Mouse (Mus musculus) neural tube, embryonic 15.5 days (tissue): ENCODE measurements around the gene Gm9964. TPM values are rescaled to one million over a fixed set of nuclear protein-coding genes. Genes with fewer than 3 reads are reported as not detected.
A peak's percentile ranks its signal among the peaks of the same experiment; 100 is the strongest.

Experiments
- ATAC-seq: fragments of 200-750 bp; cut with Nextera tagmentation; 2 replicates; pipeline ENCODE4 v1.8.0; 2017; ENCODE audit warnings: mild to moderate bottlenecking, moderate TSS enrichment, moderate library complexity; ENCODE audit not compliant: low FRiP score
- H3K27ac ChIP-seq: fragments of 300-500 bp; sonication (generic); replicated peaks from 2 replicates; pipeline ENCODE4 v1.5.1; 2015; ENCODE audit warnings: mild to moderate bottlenecking, inconsistent platforms
- H3K27me3 ChIP-seq: fragments of 300-500 bp; sonication (generic); replicated peaks from 2 replicates; pipeline ENCODE4 v1.6.1; 2015; ENCODE audit warnings: inconsistent platforms
- H3K36me3 ChIP-seq: fragments of 300-500 bp; sonication (generic); 2 replicates; pipeline ENCODE4 v1.6.1; 2015; ENCODE audit warnings: inconsistent platforms
- H3K4me1 ChIP-seq: fragments of 300-500 bp; sonication (generic); 2 replicates; pipeline ENCODE4 v1.6.1; 2015; ENCODE audit warnings: inconsistent platforms
- H3K4me2 ChIP-seq: fragments of 300-500 bp; sonication (generic); 2 replicates; pipeline ENCODE4 v1.6.1; 2015; ENCODE audit warnings: inconsistent platforms, mild to moderate bottlenecking, moderate library complexity
- H3K4me3 ChIP-seq: fragments of 300-500 bp; sonication (generic); replicated peaks from 2 replicates; pipeline ENCODE4 v1.5.1; 2015; ENCODE audit warnings: mild to moderate bottlenecking, inconsistent platforms
- H3K9ac ChIP-seq: fragments of 300-500 bp; sonication (generic); replicated peaks from 2 replicates; pipeline ENCODE4 v1.6.1; 2015; ENCODE audit warnings: mild to moderate bottlenecking, inconsistent platforms
- H3K9me3 ChIP-seq: fragments of 300-500 bp; sonication (generic); replicated peaks from 2 replicates; pipeline ENCODE4 v1.6.1; 2016; ENCODE audit warnings: inconsistent platforms
- WGBS: fragments of 180-500 bp; shearing (Covaris S2); methylation state at CpG from one replicate; pipeline ENCODE4 v1.1.7; 2015; ENCODE audit warnings: mixed read lengths; 5-methylcytosine and 5-hydroxymethylcytosine counted together
- polyA plus RNA-seq: library from polyadenylated mRNA; unstranded; fragments of >200 nt; fragmentation: Nextera tagmentation; extraction: Ambion mirVana; gene quantifications from 2 replicates; pipeline ENCODE4 v1.2.1, GENCODE M21; 2015

The Gm9964 gene
- polyA plus RNA-seq, 1 experiment from 2014 or later: not detected

DNA sequence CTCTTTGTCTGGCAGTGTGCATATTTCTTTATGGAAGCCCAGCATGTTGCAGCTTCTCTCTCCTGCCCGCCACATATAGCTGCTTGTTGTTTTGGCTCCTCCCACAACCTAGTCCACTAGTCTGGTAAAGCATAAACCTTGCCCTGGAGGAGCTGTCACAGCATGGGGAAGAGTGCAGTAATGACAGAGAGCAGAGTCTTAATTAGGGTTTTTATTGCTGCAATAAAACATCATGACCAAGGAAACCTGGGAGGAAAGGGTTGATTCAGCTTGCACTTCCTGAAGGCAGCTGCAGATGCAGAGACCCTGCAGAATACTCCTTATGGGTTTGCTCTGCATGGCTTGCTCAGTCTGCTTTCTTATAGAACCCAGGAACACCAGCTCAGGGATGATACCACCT is 2.7 kb downstream of the Gm9964 start:
- H3K9ac ChIP-seq: no peak overlapping the region
- H3K27me3 ChIP-seq: no peaks in the 10 kb centered on the region
- WGBS: 23% methylated on average over 1 of the region's 1 CpGs
- H3K27ac ChIP-seq: peak overlapping the region; percentile 70
- no peak overlapping the region for H3K4me3 ChIP-seq
- H3K4me2 ChIP-seq: no peak overlapping the region
- ATAC-seq: peak; percentile 69; the same call in 1 of the 2 replicates
- H3K36me3 ChIP-seq: no peaks in the 10 kb centered on the region
- no peaks in the 10 kb centered on the region for H3K9me3 ChIP-seq
- H3K4me1 ChIP-seq: peaks cover 6% of the 10 kb centered on the region; the same call in 1 of the 2 replicates

DNA sequence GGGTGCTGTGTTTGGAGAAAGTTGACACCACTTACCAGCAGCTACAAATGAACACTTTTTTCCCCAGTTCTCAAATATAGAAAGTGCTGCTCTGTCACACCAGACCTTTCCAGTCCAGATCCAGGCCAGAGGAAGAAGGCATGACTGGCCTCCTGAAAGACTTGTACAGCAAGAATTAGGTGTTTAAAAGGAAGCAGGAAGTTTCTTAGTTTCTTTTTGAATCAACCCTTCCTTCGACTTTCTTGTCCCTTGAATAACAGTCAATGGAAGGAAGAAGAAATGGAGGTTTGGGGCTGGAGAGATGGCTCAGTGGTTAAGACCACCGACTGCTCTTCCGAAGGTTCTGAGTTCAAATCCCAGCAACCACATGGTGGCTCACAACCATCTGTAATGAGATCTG is 3.7 kb downstream of the Gm9964 start:
- peaks cover 16% of the 10 kb centered on the region for H3K4me1 ChIP-seq
- no peak overlapping the region for H3K4me3 ChIP-seq
- no peak overlapping the region for H3K9ac ChIP-seq
- H3K36me3 ChIP-seq: no peaks in the 10 kb centered on the region
- 94% methylated on average over 3 of the region's 3 CpGs for WGBS
- ATAC-seq: no peak
- no peaks in the 10 kb centered on the region for H3K9me3 ChIP-seq
- no peak overlapping the region for H3K4me2 ChIP-seq
- H3K27me3 ChIP-seq: no peaks in the 10 kb centered on the region
- no peak overlapping the region for H3K27ac ChIP-seq

DNA sequence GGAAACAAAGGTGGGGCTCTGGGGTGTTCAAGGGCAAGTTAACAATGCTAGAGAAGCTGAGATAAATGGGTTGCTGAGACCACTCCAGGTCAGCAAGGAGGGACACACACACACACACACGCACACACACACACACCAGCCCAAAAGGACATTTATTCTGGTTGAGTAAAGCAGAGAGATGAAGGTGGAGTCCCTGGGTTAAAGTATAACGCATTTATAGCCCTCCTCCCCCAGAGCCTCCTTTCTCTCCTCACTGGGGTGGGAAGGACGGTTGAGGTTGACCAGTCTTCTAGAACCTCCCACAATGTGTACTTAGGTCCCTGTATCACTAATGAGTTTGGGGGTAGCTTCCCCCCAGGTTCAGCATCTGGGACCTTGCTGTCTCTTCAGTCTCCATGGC is 4.6 kb downstream of the Gm9964 start:
- H3K36me3 ChIP-seq: no peaks in the 10 kb centered on the region
- H3K27ac ChIP-seq: no peak overlapping the region
- peaks cover 18% of the 10 kb centered on the region for H3K4me1 ChIP-seq
- no peak for ATAC-seq
- no peak overlapping the region for H3K4me3 ChIP-seq
- no peak overlapping the region for H3K4me2 ChIP-seq
- H3K9me3 ChIP-seq: no peaks in the 10 kb centered on the region
- no peak overlapping the region for H3K9ac ChIP-seq
- no peaks in the 10 kb centered on the region for H3K27me3 ChIP-seq
- WGBS: 55% methylated on average over 3 of the region's 3 CpGs

DNA sequence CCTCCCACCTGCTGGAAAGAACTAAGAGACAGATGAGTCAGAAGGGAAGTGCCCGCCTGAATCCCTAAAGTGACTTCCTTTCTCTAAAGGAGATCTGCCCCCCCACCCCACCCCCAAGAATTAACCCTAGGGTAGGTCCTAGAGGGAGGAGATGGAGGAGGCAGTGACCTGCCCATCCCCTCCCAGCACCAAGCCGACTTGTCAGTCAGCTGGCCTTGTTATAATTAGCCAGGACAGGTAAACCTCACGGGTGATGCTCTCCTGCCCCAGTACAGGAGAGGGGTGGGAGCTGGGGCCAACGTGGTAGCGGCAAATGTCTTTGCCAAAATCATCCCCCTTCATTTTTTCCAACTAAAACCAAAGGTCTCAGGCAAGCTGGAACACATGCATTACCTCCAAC is 5.1 kb downstream of the Gm9964 start:
- Histone ChIP-seq H3K4me1 (peaks cover 18% of the 10 kb centered on the region), H3K9me3 (no peaks in the 10 kb centered on the region), H3K36me3 (no peaks in the 10 kb centered on the region), H3K4me2 (no peak overlapping the region), H3K27me3 (no peaks in the 10 kb centered on the region), H3K4me3 (no peak overlapping the region), H3K27ac (no peak overlapping the region), H3K9ac (no peak overlapping the region)
- ATAC-seq: no peak
- WGBS: 79% methylated on average over 5 of the region's 5 CpGs

DNA sequence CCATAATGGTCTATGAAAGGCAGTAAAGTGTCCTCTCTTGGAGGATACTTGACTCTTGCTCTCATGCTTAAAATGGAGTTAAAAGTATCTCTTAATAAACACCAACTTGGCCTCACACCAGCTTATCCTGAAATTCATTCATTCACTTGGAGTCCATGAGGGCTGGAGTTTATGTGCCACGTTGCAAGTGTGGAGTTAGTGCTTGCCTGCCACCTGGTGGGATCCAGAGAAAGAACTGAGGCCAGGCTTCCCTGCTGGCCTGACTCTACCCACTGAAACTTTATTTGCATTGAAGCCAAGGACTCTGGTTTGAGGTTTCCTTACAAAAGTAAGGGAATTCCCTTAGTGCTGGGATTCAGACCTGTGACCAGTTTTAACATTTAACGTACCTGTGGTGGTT is 6.2 kb downstream of the Gm9964 start:
- Histone ChIP-seq H3K27me3 (no peaks in the 10 kb centered on the region), H3K27ac (no peak overlapping the region), H3K4me3 (no peak overlapping the region), H3K36me3 (no peaks in the 10 kb centered on the region), H3K4me2 (no peak overlapping the region), H3K9me3 (no peaks in the 10 kb centered on the region), H3K4me1 (peaks cover 18% of the 10 kb centered on the region), H3K9ac (no peak overlapping the region)
- WGBS: 52% methylated on average over 2 of the region's 2 CpGs
- ATAC-seq: no peak

DNA sequence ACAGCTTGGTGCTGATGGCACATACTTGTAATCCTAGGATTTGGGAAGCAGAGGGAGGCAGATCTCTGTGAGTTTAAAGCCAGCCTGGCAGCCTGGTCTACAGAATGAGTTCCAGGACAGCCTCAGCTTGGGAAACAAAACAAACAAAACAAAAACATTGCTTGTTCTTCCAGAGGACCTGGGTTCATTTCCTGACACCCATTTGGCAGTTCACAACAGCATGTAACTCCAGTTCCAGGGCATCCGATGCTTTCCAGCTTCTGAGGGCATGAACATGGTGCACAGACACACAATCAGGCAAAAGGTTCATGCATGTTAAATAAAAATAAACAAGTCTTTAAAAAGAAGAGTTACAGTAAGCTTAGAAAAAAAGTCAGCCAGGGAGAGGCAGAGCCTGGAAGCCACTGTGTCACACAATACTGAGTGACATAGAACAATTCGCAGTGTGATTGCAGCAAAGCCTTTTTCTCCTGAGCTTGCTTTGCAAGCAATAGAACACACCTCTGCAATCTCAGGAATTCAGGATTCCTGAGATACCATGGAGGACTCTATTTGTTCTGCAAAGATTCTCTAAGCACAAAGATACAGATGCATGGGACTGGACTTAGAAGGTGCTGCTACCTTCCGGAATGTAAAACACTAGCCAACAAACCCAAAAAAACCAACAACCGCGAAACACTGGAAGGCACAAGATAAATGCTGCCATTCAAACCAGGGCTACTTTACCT is 7.6 kb downstream of the Gm9964 start:
- 90% methylated on average over 5 of the region's 5 CpGs for WGBS
- H3K27ac ChIP-seq: 0 out of 2 replicates have a peak overlapping the region, but pooled peaks have one; percentile 28
- no peak for ATAC-seq

DNA sequence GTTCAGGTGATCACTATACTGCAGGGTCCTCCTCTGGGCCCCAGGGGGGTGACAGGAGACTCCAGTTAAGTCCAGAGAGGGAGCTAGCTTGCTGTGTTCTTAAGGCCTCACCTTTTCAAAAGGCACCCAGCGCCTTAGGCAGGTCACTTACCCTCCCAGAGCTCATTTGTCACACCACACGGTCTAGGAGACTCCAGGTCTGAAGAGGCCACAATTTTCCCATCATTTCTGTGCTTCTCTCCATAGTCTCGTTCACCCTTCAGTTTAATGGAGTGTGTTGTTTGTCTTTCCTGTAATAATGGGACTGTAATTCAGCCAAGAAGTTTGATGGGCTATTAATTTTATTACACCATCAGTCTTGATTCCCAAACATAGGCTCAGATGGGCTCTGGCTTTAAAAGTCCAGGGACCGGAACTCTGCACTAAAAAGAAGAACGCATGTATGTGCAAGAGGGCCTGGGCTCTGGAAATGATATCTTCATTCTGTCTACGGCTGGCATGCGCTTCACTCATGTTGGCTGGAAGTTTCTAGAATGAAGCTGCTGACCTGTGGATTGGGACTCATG is 8.3 kb downstream of the Gm9964 start:
- H3K9ac ChIP-seq: no peak overlapping the region
- no peak for ATAC-seq
- H3K4me2 ChIP-seq: no peak overlapping the region
- peaks cover 13% of the 10 kb centered on the region for H3K4me1 ChIP-seq
- peak overlapping the region; percentile 48; the same call in 1 of the 2 replicates for H3K27ac ChIP-seq
- no peaks in the 10 kb centered on the region for H3K36me3 ChIP-seq
- H3K27me3 ChIP-seq: no peaks in the 10 kb centered on the region
- 40% methylated on average over 7 of the region's 7 CpGs for WGBS
- no peak overlapping the region for H3K4me3 ChIP-seq
- H3K9me3 ChIP-seq: no peaks in the 10 kb centered on the region

More for the DNA sequence above, 7.6 kb downstream of the Gm9964 start:
- no peaks in the 10 kb centered on the region for H3K27me3 ChIP-seq
- H3K9me3 ChIP-seq: no peaks in the 10 kb centered on the region
- no peak overlapping the region for H3K4me2 ChIP-seq
- no peaks in the 10 kb centered on the region for H3K36me3 ChIP-seq
- peaks cover 16% of the 10 kb centered on the region for H3K4me1 ChIP-seq
- no peak overlapping the region for H3K4me3 ChIP-seq
- H3K9ac ChIP-seq: no peak overlapping the region

DNA sequence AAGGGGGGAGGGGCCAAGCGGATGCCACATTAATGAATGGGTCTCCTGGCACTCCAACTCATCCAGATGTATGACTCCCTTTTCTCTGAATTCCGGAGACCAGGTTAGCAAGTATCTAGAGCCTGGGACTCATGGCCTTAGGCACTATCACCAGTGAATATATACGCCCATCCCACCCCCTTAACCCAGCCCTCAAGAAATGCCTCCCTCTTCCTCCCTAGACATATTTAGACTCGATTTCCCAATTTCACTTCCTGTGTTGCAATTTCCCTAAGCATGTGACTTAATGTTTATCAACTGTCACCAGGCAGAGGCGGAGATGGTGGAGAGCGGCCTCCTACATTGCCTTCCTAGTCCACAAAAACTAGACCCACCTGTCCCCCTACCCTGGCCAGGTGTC is 9.3 kb downstream of the Gm9964 start:
- no peaks in the 10 kb centered on the region for H3K9me3 ChIP-seq
- no peaks in the 10 kb centered on the region for H3K27me3 ChIP-seq
- H3K9ac ChIP-seq: no peak overlapping the region
- WGBS: 82% methylated on average over 6 of the region's 6 CpGs
- no peak for ATAC-seq
- H3K36me3 ChIP-seq: no peaks in the 10 kb centered on the region
- no peak overlapping the region for H3K4me3 ChIP-seq
- no peak overlapping the region for H3K27ac ChIP-seq
- H3K4me2 ChIP-seq: no peak overlapping the region
- H3K4me1 ChIP-seq: peaks cover 13% of the 10 kb centered on the region

DNA sequence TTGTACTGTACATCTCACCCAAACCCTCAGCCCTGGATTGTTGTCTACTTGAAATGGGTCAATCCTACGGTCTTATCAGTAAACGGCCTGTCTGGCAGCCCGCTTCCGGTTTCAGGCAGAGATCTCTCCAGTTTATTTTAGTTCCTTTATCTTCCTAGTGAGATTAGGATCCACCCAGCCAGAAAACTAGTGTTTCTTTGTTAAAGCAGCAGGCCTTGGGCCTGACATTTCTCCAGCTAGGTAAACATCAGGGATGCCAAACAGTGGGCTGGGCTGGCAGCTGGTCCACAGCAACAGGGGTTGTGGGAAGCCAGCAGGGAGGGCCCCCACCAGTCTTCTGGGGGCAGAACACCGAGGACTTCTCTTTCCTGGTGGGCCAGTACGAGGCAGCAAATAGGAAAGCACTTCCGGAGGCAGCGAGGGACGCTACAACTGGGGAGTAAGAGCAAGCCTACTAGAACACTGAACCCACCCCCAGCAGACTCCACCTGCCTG is 10.4 kb downstream of the Gm9964 start:
- Histone ChIP-seq H3K9ac (no peak overlapping the region), H3K4me3 (no peak overlapping the region), H3K4me1 (peaks cover 13% of the 10 kb centered on the region), H3K27ac (no peak overlapping the region), H3K9me3 (no peaks in the 10 kb centered on the region), H3K4me2 (no peak overlapping the region), H3K27me3 (no peaks in the 10 kb centered on the region), H3K36me3 (no peaks in the 10 kb centered on the region)
- WGBS: 82% methylated on average over 9 of the region's 9 CpGs
- no peak for ATAC-seq

DNA sequence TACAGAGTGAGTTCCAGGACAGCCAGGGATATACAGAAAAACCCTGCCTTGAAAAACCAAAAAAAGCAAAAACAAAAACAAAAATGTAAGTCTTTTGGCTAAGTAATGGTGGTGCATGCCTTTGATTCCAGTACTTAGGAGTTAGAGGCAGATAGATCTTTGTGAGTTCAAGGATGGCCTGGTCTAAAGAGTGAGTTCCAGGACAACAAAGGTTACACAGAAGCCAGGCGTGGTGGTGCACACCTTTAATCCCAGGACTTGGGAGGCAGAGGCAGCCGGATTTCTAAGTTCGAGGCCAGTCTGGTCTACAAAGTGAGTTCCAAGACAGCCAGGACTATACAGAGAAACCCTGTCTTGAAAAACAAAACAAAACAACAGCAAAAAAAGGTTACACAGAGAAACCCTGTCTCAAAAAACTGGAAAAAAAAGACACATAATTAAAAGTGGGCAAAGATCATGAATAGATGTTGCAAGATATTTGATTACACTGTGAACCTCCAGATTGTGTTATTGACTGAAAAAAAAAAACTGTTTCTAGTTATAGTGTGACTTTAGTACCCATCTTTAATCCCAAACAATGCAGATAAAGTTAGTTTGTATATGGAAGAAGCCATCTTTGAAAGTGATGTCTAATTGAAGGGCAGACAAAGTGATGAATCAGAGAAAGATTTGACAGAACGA is 13.2 kb downstream of the Gm9964 start:
- Histone ChIP-seq H3K4me3 (no peak overlapping the region), H3K27ac (no peak overlapping the region), H3K4me1 (peaks cover 13% of the 10 kb centered on the region), H3K36me3 (no peaks in the 10 kb centered on the region), H3K27me3 (no peaks in the 10 kb centered on the region), H3K4me2 (no peak overlapping the region), H3K9me3 (no peaks in the 10 kb centered on the region), H3K9ac (no peak overlapping the region)
- WGBS: 86% methylated on average over 4 of the region's 4 CpGs
- no peak for ATAC-seq

DNA sequence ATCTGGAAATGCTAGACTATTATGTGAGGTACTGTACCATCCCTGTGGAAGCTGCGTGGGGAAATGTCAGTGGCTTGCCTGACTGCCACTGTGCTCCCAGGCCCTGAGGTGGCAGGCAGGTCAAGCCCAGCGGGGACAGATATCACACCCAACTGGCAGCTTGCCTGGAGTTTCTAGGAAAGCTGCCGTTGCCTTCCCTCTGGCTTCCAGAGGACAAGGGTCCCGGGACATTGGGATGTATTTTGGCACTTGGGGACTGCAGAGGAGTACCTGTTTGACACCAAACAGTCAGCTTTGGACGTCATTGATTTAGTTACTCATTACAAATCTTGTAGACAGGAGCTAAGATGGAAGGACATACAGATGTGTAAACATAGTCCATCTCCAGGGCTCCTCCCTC is 15.3 kb downstream of the Gm9964 start:
- Histone ChIP-seq H3K4me1 (peaks cover 6% of the 10 kb centered on the region; the same call in 1 of the 2 replicates), H3K27ac (no peak overlapping the region), H3K4me3 (no peak overlapping the region), H3K4me2 (no peak overlapping the region), H3K9me3 (no peaks in the 10 kb centered on the region), H3K36me3 (no peaks in the 10 kb centered on the region), H3K27me3 (no peaks in the 10 kb centered on the region), H3K9ac (no peak overlapping the region)
- 79% methylated on average over 5 of the region's 5 CpGs for whole genome bisulfite sequencing
- ATAC-seq: no peak
